Comparison of ENCODE assay signal across 19 mouse cellular contexts in genomic region chr14:36962477-36962876, GRCm38 (mm10). TPM values are rescaled to one million over a fixed set of nuclear protein-coding genes. Genes with fewer than 3 reads are reported as not detected.
DNase-seq lines count a peak whose midpoint lies in the region; ATAC-seq and TF ChIP-seq lines count a peak whose summit lies in the region.
"Had no signal": no experiment of that assay in that cellular context is flagged by ENCODE, and none has a peak within 500 bp of the region (broad histone marks: within the 10 kb centered on the region; RNA-seq: fewer than 3 reads in every experiment).

No protein-coding gene starts in this region.

- H3K79me2 ChIP-seq in MEL (ENCODE audit: control insufficient read depth, insufficient read depth, low read length, poor library complexity), result no peaks in the 10 kb centered on the region; the same call in 1 of the 2 replicates

- no peak overlapping the region for H3K27ac ChIP-seq in intestine, postnatal 0 days (ENCODE audit: low read depth, low read length)
- no peak overlapping the region for H3K27ac ChIP-seq in intestine, embryonic 15.5 days
- H3K27ac ChIP-seq in MEL (ENCODE audit: control insufficient read depth, low read depth, low read length), result 0 out of 2 replicates have a peak overlapping the region, but pooled peaks have one; percentile 32
- H3K27ac ChIP-seq in small intestine, adult 2 months (ENCODE audit: insufficient read depth, low read depth, low read length), result peak overlapping the region; percentile 72
- no peak overlapping the region for H3K27ac ChIP-seq in midbrain, embryonic 14.5 days (replicated peaks; ENCODE audit: low read depth, low read length)
- H3K27ac ChIP-seq: embryonic facial prominence, embryonic 13.5 days; limb, embryonic 15.5 days; macrophage had no signal

- TF ChIP-seq POLR2A in MEL (IDR thresholded peaks at IDR 0.05; ENCODE audit: control insufficient read depth in 1 of 2, insufficient read depth in 1 of 2, low read depth in 1 of 2, low read length in 2 of 2, poor library complexity in 1 of 2), result no peak
- TF ChIP-seq POLR2A in small intestine, adult 2 months (IDR thresholded peaks at IDR 0.05; ENCODE audit: low read depth, low read length), result no peak

- H3K4me3 ChIP-seq in intestine, postnatal 0 days (ENCODE audit: low read depth, low read length), result no peak overlapping the region
- H3K4me3 ChIP-seq in intestine, embryonic 15.5 days (replicated peaks), result no peak overlapping the region
- no peak overlapping the region for H3K4me3 ChIP-seq in MEL (ENCODE audit: control insufficient read depth in 1 of 2, insufficient read depth in 1 of 2, low read depth in 2 of 2, low read length in 2 of 2)
- H3K4me3 ChIP-seq in small intestine, adult 2 months (ENCODE audit: low read depth, low read length), result no peak overlapping the region
- no peak overlapping the region for H3K4me3 ChIP-seq in midbrain, embryonic 14.5 days (replicated peaks; ENCODE audit: low read depth, low read length)
- H3K4me3 ChIP-seq: embryonic facial prominence, embryonic 13.5 days; heart, embryonic 12.5 days; limb, embryonic 15.5 days had no signal

- peak; percentile 76 for DNase-seq in MEL (ENCODE audit: low read depth, low spot score)
- no peak for DNase-seq in midbrain, embryonic 14.5 days
- DNase-seq in gastrocnemius, postnatal 25 days, result no peak
- DNase-seq in cerebellum, adult 8-10 months, result no peak
- DNase-seq: adrenal gland, postnatal 25 days; gastrocnemius, postnatal 36 days; kidney, adult 11 months; kidney, postnatal 10 days; lung, adult 18-20 months; right cerebral cortex, postnatal 14 days; thymus, adult 18-20 months had no signal

- 79% methylated on average over 2 of the region's 2 CpGs for WGBS in intestine, postnatal 0 days
- 92% methylated on average over 2 of the region's 2 CpGs for WGBS in intestine, embryonic 15.5 days
- WGBS in small intestine, adult 2 months, result 65% methylated on average over 2 of the region's 2 CpGs
- 96% methylated on average over 2 of the region's 2 CpGs for WGBS in midbrain, embryonic 14.5 days

- no peak overlapping the region for H3K9ac ChIP-seq in intestine, postnatal 0 days (ENCODE audit: low read depth, low read length)
- no peak overlapping the region for H3K9ac ChIP-seq in intestine, embryonic 15.5 days
- H3K9ac ChIP-seq in MEL (ENCODE audit: control insufficient read depth, low read depth, low read length, poor library complexity, severe bottlenecking), result no peak overlapping the region
- H3K9ac ChIP-seq in midbrain, embryonic 14.5 days (replicated peaks; ENCODE audit: low read length), result no peak overlapping the region
- H3K9ac ChIP-seq: embryonic facial prominence, embryonic 13.5 days; heart, embryonic 12.5 days; limb, embryonic 15.5 days had no signal

- TF ChIP-seq RAD21 in MEL (IDR thresholded peaks at IDR 0.05; ENCODE audit: low read depth, low read length), result no peak

- no peaks in the 10 kb centered on the region for H3K27me3 ChIP-seq in intestine, postnatal 0 days (replicated peaks; ENCODE audit: control insufficient read depth, insufficient read depth, low read length)
- H3K27me3 ChIP-seq in intestine, embryonic 15.5 days (replicated peaks), result no peaks in the 10 kb centered on the region
- H3K27me3 ChIP-seq in MEL (ENCODE audit: control insufficient read depth in 1 of 2, insufficient read depth in 2 of 2, low read length in 2 of 2), result no peaks in the 10 kb centered on the region
- H3K27me3 ChIP-seq in small intestine, adult 2 months (ENCODE audit: control insufficient read depth, insufficient read depth, low read length), result no peaks in the 10 kb centered on the region
- H3K27me3 ChIP-seq in midbrain, embryonic 14.5 days (ENCODE audit: control insufficient read depth, insufficient read depth, low read length), result no peaks in the 10 kb centered on the region
- H3K27me3 ChIP-seq: embryonic facial prominence, embryonic 13.5 days; heart, embryonic 12.5 days; limb, embryonic 15.5 days had no signal

- TF ChIP-seq CTCF in intestine, postnatal 0 days (IDR thresholded peaks at IDR 0.05; ENCODE audit: low read depth), result no peak
- no peak for TF ChIP-seq CTCF in MEL (IDR thresholded peaks at IDR 0.05 in 2 of 3, conservative IDR thresholded peaks at IDR 0.05 in 1 of 3; ENCODE audit: control insufficient read depth in 1 of 3, insufficient read depth in 1 of 3, low read depth in 2 of 3, low read length in 3 of 3, poor library complexity in 1 of 3, severe bottlenecking in 1 of 3)
- no peak for TF ChIP-seq CTCF in small intestine, adult 2 months (IDR thresholded peaks at IDR 0.05; ENCODE audit: extremely low read depth, insufficient read length, insufficient replicate concordance, low read depth, low read length)

- no peaks in the 10 kb centered on the region for H3K4me1 ChIP-seq in intestine, postnatal 0 days (replicated peaks; ENCODE audit: control insufficient read depth, insufficient read depth, low read length)
- H3K4me1 ChIP-seq in intestine, embryonic 15.5 days (replicated peaks), result 0 out of 2 replicates have a peak, but pooled peaks cover 3% of the 10 kb centered on the region
- peaks cover 0 to 7% of the 10 kb centered on the region in 2 experiments; a peak in 2 of 4 replicates for H3K4me1 ChIP-seq in MEL (ENCODE audit: control insufficient read depth in 1 of 2, insufficient read depth in 2 of 2, low read length in 2 of 2)
- H3K4me1 ChIP-seq in small intestine, adult 2 months (ENCODE audit: control insufficient read depth, insufficient read depth, insufficient read length, low read length), result peaks cover 8% of the 10 kb centered on the region; the same call in 1 of the 2 replicates
- peaks cover 11% of the 10 kb centered on the region; the same call in 1 of the 2 replicates for H3K4me1 ChIP-seq in midbrain, embryonic 14.5 days (ENCODE audit: control insufficient read depth, insufficient read depth, low read length)

- peak; percentile 33; the same call in 1 of the 2 replicates for ATAC-seq in intestine, postnatal 0 days
- no peak for ATAC-seq in intestine, embryonic 15.5 days
- peak; percentile 51 for ATAC-seq in megakaryocyte, adult 5-6 weeks (ENCODE audit: poor library complexity, severe bottlenecking)
- no peak for ATAC-seq in midbrain, embryonic 14.5 days (ENCODE audit: low FRiP score, low TSS enrichment)

- H3K9me3 ChIP-seq in intestine, postnatal 0 days (ENCODE audit: control insufficient read depth), result no peaks in the 10 kb centered on the region
- H3K9me3 ChIP-seq in intestine, embryonic 15.5 days, result no peaks in the 10 kb centered on the region
- H3K9me3 ChIP-seq in MEL (replicated peaks; ENCODE audit: insufficient read depth, low read length), result no peaks in the 10 kb centered on the region
- no peaks in the 10 kb centered on the region for H3K9me3 ChIP-seq in midbrain, embryonic 14.5 days (ENCODE audit: control insufficient read depth, low read length)
- H3K9me3 ChIP-seq: embryonic facial prominence, embryonic 13.5 days; heart, embryonic 12.5 days; limb, embryonic 15.5 days had no signal

- H3K36me3 ChIP-seq in intestine, postnatal 0 days (ENCODE audit: control insufficient read depth, insufficient read depth), result no peaks in the 10 kb centered on the region
- no peaks in the 10 kb centered on the region for H3K36me3 ChIP-seq in intestine, embryonic 15.5 days
- peaks cover 0 to 9% of the 10 kb centered on the region in 2 experiments; a peak in 2 of 4 replicates for H3K36me3 ChIP-seq in MEL (ENCODE audit: control insufficient read depth in 1 of 2, insufficient read depth in 2 of 2, low read length in 2 of 2)
- H3K36me3 ChIP-seq in small intestine, adult 2 months (ENCODE audit: control insufficient read depth, insufficient read depth, low read length), result no peaks in the 10 kb centered on the region
- H3K36me3 ChIP-seq in midbrain, embryonic 14.5 days (ENCODE audit: control insufficient read depth, insufficient read depth, low read length), result no peaks in the 10 kb centered on the region
- H3K36me3 ChIP-seq: embryonic facial prominence, embryonic 13.5 days; heart, embryonic 12.5 days; limb, embryonic 15.5 days had no signal

- H3K4me2 ChIP-seq in intestine, postnatal 0 days (replicated peaks; ENCODE audit: low read depth), result no peak overlapping the region
- H3K4me2 ChIP-seq in intestine, embryonic 15.5 days (replicated peaks), result no peak overlapping the region
- no peak overlapping the region for H3K4me2 ChIP-seq in midbrain, embryonic 14.5 days (ENCODE audit: low read length)
- H3K4me2 ChIP-seq: embryonic facial prominence, embryonic 13.5 days; heart, embryonic 12.5 days; limb, embryonic 15.5 days had no signal

- no peak for TF ChIP-seq EP300 in MEL (IDR thresholded peaks at IDR 0.05; ENCODE audit: low read depth in 1 of 2, low read length in 2 of 2)

TF ChIP-seq in MEL, 35 proteins besides CTCF, POLR2A, EP300 and RAD21 (continues in another document):
- no peak for TF ChIP-seq TBP (IDR thresholded peaks at IDR 0.05; ENCODE audit: low read depth, low read length)
- TF ChIP-seq CHD1 (IDR thresholded peaks at IDR 0.05; ENCODE audit: low read depth, low read length), result no peak
- no peak for TF ChIP-seq MAFK (IDR thresholded peaks at IDR 0.05; ENCODE audit: borderline replicate concordance, low read depth, low read length)
- TF ChIP-seq GABPA (IDR thresholded peaks at IDR 0.05; ENCODE audit: low read depth, low read length), result no peak
- no peak for TF ChIP-seq BHLHE40 (IDR thresholded peaks at IDR 0.05; ENCODE audit: borderline replicate concordance, low read depth, low read length)
- no peak for TF ChIP-seq E2F4 (IDR thresholded peaks at IDR 0.05; ENCODE audit: borderline replicate concordance, low read depth, low read length)
- no peak for TF ChIP-seq SIN3A (IDR thresholded peaks at IDR 0.05; ENCODE audit: low read length)
- TF ChIP-seq MAX (IDR thresholded peaks at IDR 0.05; ENCODE audit: low read length), result no peak
- no peak for TF ChIP-seq POLR2AphosphoS2 (IDR thresholded peaks at IDR 0.05; ENCODE audit: low read length)
- TF ChIP-seq TAL1 (IDR thresholded peaks at IDR 0.05; ENCODE audit: low read length), result no peak
- TF ChIP-seq USF2 (IDR thresholded peaks at IDR 0.05; ENCODE audit: borderline replicate concordance in 1 of 2, insufficient read depth in 1 of 2, low read depth in 1 of 2, low read length in 2 of 2), result no peak
- no peak for TF ChIP-seq RCOR1 (IDR thresholded peaks at IDR 0.05; ENCODE audit: low read depth, low read length)
- no peak for TF ChIP-seq SMC3 (IDR thresholded peaks at IDR 0.05; ENCODE audit: low read depth, low read length)

RNA-seq across cellular contexts. Expression of gene Ccser2, which starts 6.1 kb away (rescaled TPM):
- polyA plus RNA-seq in intestine, postnatal 0 days (2015; fragmentation: Nextera tagmentation; extraction: Ambion mirVana), result 81.8 and 81.9 TPM in 2 replicates
- 29.4 and 35.1 TPM in 2 replicates for polyA plus RNA-seq in intestine, embryonic 15.5 days (2015; fragmentation: Nextera tagmentation; extraction: Ambion mirVana)
- total RNA-seq in MEL (2012; rRNA removed), result 3.0 and 3.9 TPM in 2 replicates
- polyA plus RNA-seq in MEL (2012; ENCODE audit: insufficient read depth in 1 of 2, insufficient read length in 2 of 2, low read depth in 1 of 2, low replicate concordance in 2 of 2, missing spikeins in 1 of 2), result 1 to 10 TPM in 1 of 2 experiments, not detected in 1; 4.2 TPM
- total RNA-seq in megakaryocyte, adult 5-6 weeks (2015), result 11.4 and 15.1 TPM in 2 replicates
- 11.6 and 11.9 TPM in 2 replicates for total RNA-seq in megakaryocyte, adult 5-6 weeks (2017)
- 6.4 and 12.8 TPM in 2 replicates for polyA plus RNA-seq in small intestine, adult 2 months (2012; rRNA removed)
- polyA plus RNA-seq in midbrain, embryonic 14.5 days (2014; fragmentation: Nextera tagmentation; extraction: Ambion mirVana), result 68.9 and 85.1 TPM in 2 replicates
- 10 to 100 TPM; 58.0 to 65.8 TPM for total RNA-seq in gastrocnemius, postnatal 25 days (2021)

Comparison
In these comparisons a context has a peak if more than half of its experiments do, and no peak if none do; other contexts are left out.
1. ATAC-seq: peak in intestine, postnatal 0 days (single experiment) and megakaryocyte, adult 5-6 weeks (single experiment); none in intestine, embryonic 15.5 days (single experiment) and midbrain, embryonic 14.5 days (single experiment).
2. H3K27ac ChIP-seq: peak in MEL (single experiment) and small intestine, adult 2 months (single experiment); none in intestine, postnatal 0 days (single experiment), intestine, embryonic 15.5 days (single experiment) and midbrain, embryonic 14.5 days (single experiment).